Mouse (Mus musculus) cerebellum, adult 2 months (tissue): ENCODE data around the gene Tmem120a. TPM values are rescaled to one million over a fixed set of nuclear protein-coding genes. Genes with fewer than 3 reads are reported as not detected.

ENCODE experiments used
- DNase-seq, 2 experiments: peaks; one replicate each; pipeline ENCODE4 v3.0.0; 2021
- H3K27ac ChIP-seq: fragments of 200-500 bp; 2 replicates; pipeline ENCODE4 v1.5.1; 2012; ENCODE audit warnings: low read length, control low read depth, inconsistent platforms; ENCODE audit not compliant: insufficient read depth
- H3K27me3 ChIP-seq: fragments of 200-500 bp; 2 replicates; pipeline ENCODE4 v1.6.1; 2012; ENCODE audit warnings: inconsistent platforms, mild to moderate bottlenecking, low read length, moderate library complexity; ENCODE audit not compliant: control insufficient read depth, insufficient read depth
- H3K4me1 ChIP-seq: fragments of 200-500 bp; 2 replicates; pipeline ENCODE4 v1.6.1; 2011; ENCODE audit warnings: low read length; ENCODE audit not compliant: control insufficient read depth, insufficient read depth
- H3K4me3 ChIP-seq: fragments of 200-500 bp; replicated peaks from 2 replicates; pipeline ENCODE3; 2011; ENCODE audit warnings: mild to moderate bottlenecking, low read depth, low read length, control low read depth; ENCODE audit not compliant: insufficient read depth
- CTCF ChIP-seq: fragments of 200-500 bp; IDR thresholded peaks from 2 replicates; pipeline ENCODE4 v1.5.1; 2011; ENCODE audit warnings: low read depth, mild to moderate bottlenecking, control low read depth, low read length, moderate library complexity, borderline replicate concordance; ENCODE audit not compliant: insufficient read depth
- POLR2A ChIP-seq: fragments of 200-500 bp; IDR thresholded peaks from 2 replicates; pipeline ENCODE4 v1.6.1; 2011; ENCODE audit warnings: low read length, control low read depth, borderline replicate concordance; ENCODE audit not compliant: insufficient read depth
- WGBS: fragments of 180-500 bp; shearing (Covaris S2); methylation state at CpG from one replicate; pipeline ENCODE4 v1.1.7; 2018; 5-methylcytosine and 5-hydroxymethylcytosine counted together
- polyA plus RNA-seq: library from polyadenylated mRNA; depleted of rRNA; stranded (reverse); fragments of >200 nt; gene quantifications from 2 replicates; pipeline ENCODE4 v1.2.3, GENCODE M21; 2012

The Tmem120a gene
- polyA plus RNA-seq, 1 experiment = 15.6 TPM

- no peak overlapping the region for H3K27ac ChIP-seq
- H3K27me3 ChIP-seq = no peaks in the 10 kb centered on the region
- 39% methylated on average over 3 of the region's 3 CpGs for WGBS
- no peak overlapping the region for H3K4me3 ChIP-seq
- 0 out of 2 replicates have a peak, but pooled peaks cover 2% of the 10 kb centered on the region for H3K4me1 ChIP-seq
- no peak for DNase-seq
- TF ChIP-seq CTCF = no peak
- no peak for TF ChIP-seq POLR2A
These were observed 20.7 kb upstream of the Tmem120a start for GRCm38 (mm10) chr5:135764971-135765370.

DNA sequence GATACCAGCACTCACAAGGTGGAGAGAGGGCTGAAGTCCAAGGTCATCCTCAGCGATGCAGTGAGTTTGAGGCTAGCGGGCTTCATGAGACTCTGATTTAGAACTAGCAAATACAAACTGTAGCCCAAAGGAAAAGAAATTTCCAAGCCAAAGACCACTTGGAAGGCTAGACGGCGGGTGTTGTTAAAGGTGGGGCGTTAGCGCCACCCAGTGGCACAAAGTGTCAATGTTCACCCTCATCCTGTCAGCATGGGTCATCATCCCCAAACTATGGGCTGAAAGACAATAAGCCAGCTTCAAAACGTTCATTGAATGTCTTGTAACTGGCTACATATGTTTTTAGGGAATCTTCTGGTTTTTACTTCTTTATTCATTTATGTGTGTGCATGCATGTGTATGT is 19.3 kb upstream of the Tmem120a start:
- Histone ChIP-seq H3K4me3 (no peak overlapping the region), H3K27me3 (no peaks in the 10 kb centered on the region), H3K27ac (no peak overlapping the region), H3K4me1 (0 out of 2 replicates have a peak, but pooled peaks cover 2% of the 10 kb centered on the region)
- peak; percentile 97 for TF ChIP-seq CTCF
- no peak for TF ChIP-seq POLR2A
- DNase-seq = peak; percentile 50 to 68
- WGBS = 3% methylated on average over 7 of the region's 7 CpGs

DNA sequence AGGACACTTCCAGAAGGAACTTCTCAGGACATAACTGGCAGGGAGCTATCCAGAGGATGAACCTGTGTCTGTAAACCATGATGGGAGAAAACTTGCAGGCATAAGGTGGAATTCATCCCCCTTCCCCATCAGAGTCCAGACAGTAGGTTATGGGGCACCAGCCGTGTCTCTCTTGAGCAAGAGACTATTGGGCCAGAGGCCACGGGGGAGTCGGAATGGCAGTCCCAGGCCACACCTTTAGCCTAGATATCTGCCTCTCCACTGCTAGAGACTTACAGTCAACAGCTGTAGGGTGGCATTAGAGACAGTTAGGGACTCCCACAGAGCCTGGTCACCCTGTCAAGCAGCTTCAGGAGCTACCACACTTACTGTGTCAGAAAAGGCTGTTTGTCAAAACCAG is 17.6 kb upstream of the Tmem120a start:
- Histone ChIP-seq H3K27ac (no peak overlapping the region), H3K27me3 (no peaks in the 10 kb centered on the region), H3K4me1 (0 out of 2 replicates have a peak, but pooled peaks cover 2% of the 10 kb centered on the region), H3K4me3 (no peak overlapping the region)
- 76% methylated on average over 3 of the region's 3 CpGs for WGBS
- no peak for TF ChIP-seq POLR2A
- no peak for DNase-seq

DNA sequence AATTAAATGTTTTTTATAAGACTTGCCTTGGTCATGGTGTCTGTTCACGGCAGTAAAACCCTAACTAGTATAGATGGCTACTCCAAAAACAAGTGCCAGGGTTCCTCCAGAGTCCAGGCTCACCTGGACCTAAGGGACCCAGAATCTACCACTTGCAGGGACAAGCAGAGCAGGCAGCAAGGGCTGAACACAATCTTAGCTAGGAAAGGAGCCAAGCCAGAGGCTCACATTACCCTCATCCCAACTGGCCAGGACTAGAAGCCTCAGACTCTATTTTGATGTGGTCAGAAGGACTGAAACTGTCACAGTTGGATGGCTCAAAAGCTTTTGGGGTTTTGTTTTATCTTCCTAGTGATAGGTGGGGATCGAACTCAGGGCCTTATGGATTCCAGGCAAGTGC is 7.3 kb upstream of the Tmem120a start:
- Histone ChIP-seq H3K4me3 (no peak overlapping the region), H3K27ac (no peak overlapping the region), H3K27me3 (no peaks in the 10 kb centered on the region), H3K4me1 (no peaks in the 10 kb centered on the region)
- no peak for DNase-seq
- 69% methylated on average over 2 of the region's 2 CpGs for WGBS
- no peak for TF ChIP-seq POLR2A
- no peak for TF ChIP-seq CTCF

GRCm38 (mm10) chr5:135751041-135751440 is 6.8 kb upstream of the Tmem120a start:
- WGBS = 7% methylated on average over 1 of the region's 1 CpGs
- no peak for DNase-seq
- Histone ChIP-seq H3K27ac (no peak overlapping the region), H3K27me3 (no peaks in the 10 kb centered on the region), H3K4me1 (no peaks in the 10 kb centered on the region), H3K4me3 (no peak overlapping the region)
- TF ChIP-seq CTCF (no peak), POLR2A (no peak)

- Histone ChIP-seq H3K4me3 (peak overlapping the region; percentile 86), H3K4me1 (0 out of 2 replicates have a peak, but pooled peaks cover 4% of the 10 kb centered on the region), H3K27ac (no peak overlapping the region), H3K27me3 (no peaks in the 10 kb centered on the region)
- DNase-seq = no peak
- TF ChIP-seq POLR2A (no peak), CTCF (no peak)
- 24% methylated on average over 12 of the region's 12 CpGs for WGBS
These were observed 494 bp upstream of the Tmem120a start for GRCm38 (mm10) chr5:135744742-135745141.

DNA sequence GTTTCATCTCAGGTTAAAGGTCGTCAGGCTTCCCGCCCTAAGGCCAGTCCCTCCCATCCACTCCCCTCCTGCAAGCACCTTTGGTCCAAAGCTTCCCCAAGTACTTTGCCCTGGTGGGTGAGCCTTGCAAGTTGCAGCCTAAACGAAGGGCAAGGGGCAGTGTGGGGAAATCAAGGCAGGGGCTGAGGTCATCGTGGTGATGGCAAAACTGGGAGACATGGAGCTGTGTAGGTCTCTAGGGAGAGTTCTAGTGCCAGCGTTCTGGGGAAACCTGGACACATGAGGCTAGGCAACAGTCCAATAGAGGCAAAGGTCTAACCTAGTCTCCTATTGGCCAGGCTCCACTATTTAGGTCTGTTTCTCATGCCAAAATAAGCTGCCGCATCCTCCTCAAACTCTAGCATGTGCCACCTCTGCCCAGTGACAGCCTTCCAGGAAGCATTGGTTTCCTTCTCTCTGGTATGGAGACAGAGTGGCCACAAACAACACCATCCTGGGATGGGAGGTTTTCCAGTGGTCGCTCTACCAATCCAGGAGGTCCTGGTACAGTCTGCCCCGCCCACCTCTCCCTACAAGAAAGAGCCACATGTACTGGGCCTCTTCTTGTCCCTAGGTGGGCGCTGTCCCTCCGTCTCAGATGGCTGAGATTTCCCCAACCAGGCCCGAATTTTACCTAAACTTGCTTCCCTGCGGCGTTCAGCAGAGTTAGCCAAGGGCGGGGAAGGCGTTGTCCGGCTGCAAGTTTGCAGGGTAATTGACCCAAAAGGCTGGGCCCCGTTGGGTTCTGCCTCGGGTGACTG is 1.1 kb downstream of the Tmem120a start:
- H3K27me3 ChIP-seq = no peaks in the 10 kb centered on the region
- TF ChIP-seq POLR2A (no peak), CTCF (no peak)
- no peak overlapping the region for H3K27ac ChIP-seq
- 22% methylated on average over 18 of the region's 18 CpGs for WGBS
- peak overlapping the region; percentile 86 for H3K4me3 ChIP-seq
- DNase-seq = peak in 1 of 2 experiments; percentile 33
- 0 out of 2 replicates have a peak, but pooled peaks cover 4% of the 10 kb centered on the region for H3K4me1 ChIP-seq

GRCm38 (mm10) chr5:135742156-135742555 is 2.1 kb downstream of the Tmem120a start:
- H3K4me3 ChIP-seq = no peak overlapping the region
- no peak for DNase-seq
- no peaks in the 10 kb centered on the region for H3K27me3 ChIP-seq
- 0 out of 2 replicates have a peak, but pooled peaks cover 4% of the 10 kb centered on the region for H3K4me1 ChIP-seq
- TF ChIP-seq CTCF (no peak), POLR2A (no peak)
- 66% methylated on average over 10 of the region's 10 CpGs for WGBS
- H3K27ac ChIP-seq = no peak overlapping the region
